Mouse (Mus musculus) megakaryocyte progenitor cell, adult 5-6 weeks (primary cell): Measurements from ENCODE around the gene Mgea5. TPM values are rescaled to one million over a fixed set of nuclear protein-coding genes. Genes with fewer than 3 reads are reported as not detected.
A peak's percentile ranks its signal among the peaks of the same experiment; 100 is the strongest.

Experiments
- ATAC-seq: replicated peaks from 2 replicates; pipeline ENCODE4 v1.8.0; 2016; ENCODE audit warnings: mild to moderate bottlenecking, moderate TSS enrichment, inconsistent platforms; ENCODE audit not compliant: poor library complexity
- total RNA-seq, 2 experiments: library from RNA; stranded (forward) in 1 of 2; stranded (reverse) in 1 of 2; fragments of 157-497, 149-512 nt in 1 of 2; fragments of 200-1000 nt in 1 of 2; gene quantifications; 2 replicates each; pipeline versions ENCODE4 v1.2.3 to v1.2.4; 2015 to 2017

Mgea5 gene
- total RNA-seq, 2 experiments from 2014 or later = 65.4 to 109 TPM

DNA sequence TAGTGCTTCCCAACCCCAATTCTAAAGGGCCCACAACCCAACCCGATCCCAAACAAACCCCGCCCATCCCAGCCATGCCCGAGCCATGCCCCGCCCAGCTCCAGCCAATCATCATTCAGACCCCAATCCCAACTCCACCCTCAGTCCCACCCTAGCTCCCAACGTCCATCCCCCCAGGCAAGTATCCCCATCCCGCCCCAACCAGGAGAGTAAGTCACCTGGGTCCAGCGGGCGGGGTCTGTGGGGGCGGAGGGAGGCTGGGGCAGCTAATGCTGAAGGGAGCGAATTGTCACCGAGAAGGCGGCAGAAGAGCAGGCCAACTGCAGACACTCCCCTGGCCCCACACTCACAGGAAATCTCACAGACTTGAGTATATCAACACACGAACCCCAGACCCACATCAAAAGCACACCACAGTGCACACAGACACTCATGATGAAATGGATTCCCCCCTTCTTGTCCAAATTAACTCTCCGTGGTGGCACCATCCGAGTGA lies 12.5 kb upstream of the Mgea5 start:
- ATAC-seq = no peak

DNA sequence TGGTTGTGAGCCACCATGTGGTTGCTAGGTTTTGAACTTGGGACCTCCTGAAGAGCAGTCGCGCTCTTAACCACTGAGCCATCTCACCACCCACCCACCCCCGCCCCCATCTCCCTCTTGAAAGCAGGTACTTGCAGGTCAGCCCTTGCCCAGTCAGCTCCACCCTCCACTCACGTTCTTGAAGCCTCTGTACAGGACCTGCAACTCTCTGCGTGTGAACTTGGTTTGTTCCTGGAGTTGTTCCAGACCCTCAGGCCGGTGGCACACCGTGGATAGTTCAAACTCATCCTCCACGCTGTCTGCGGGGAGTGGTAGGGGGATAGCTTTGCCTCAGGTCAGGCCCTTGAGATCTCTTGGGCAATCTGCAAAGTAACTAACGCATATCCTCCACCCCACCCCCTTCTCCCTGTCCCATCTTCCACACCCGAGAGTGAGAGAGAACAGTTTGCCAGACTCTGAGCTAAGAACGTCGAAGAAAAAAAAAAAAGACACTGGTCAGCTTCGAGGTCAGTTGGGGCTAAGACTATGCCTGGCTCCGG lies 11.8 kb upstream of the Mgea5 start:
- no peak for ATAC-seq

- no peak for ATAC-seq
Measured at GRCm38 (mm10) chr19:45794718-45795117, 11.1 kb upstream of the Mgea5 start.

DNA sequence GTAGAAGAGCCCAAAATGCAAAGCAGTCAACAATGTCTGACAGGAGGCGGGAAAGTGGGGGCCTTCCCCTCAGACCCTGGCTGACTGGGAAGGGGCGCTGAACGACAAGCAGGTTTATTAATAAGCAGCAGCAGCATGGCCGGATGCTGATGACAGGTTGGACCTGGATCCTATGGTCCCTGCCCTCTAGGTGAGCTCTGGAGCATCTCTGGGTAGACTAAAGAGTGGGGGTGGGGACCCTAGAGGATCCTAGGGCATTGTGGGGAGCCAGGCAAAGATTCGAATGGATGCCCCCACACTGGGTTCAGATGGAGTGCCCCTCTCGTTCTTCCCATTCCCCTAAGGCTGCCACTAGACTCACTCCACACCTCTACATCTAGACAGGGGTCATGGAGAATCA lies 8.8 kb upstream of the Mgea5 start:
- ATAC-seq = no peak

GRCm38 (mm10) chr19:45789888-45790874 lies 6.5 kb upstream of the Mgea5 start:
- ATAC-seq = peak; percentile 98

DNA sequence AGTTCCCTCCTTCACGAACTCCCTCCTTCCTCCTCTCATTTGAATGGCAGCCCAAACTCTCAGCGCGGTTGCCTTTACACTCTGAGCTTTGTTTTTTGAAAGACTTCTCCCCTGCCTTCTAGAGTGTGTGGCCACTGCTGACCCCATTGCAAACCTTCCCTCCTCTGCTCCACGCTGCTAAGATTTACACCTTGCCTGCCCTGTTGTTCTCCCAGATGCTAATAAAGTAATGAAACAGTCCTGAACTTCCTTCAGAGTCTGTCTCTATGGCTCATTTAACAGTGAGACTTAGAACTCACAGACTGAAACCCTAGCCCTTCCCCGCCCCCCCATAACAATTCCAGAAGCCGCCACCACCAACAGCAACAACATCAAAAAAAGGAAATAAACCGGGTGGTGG lies 5.7 kb upstream of the Mgea5 start:
- no peak for ATAC-seq

- ATAC-seq = no peak
Measured at GRCm38 (mm10) chr19:45788337-45788736, 4.7 kb upstream of the Mgea5 start.

DNA sequence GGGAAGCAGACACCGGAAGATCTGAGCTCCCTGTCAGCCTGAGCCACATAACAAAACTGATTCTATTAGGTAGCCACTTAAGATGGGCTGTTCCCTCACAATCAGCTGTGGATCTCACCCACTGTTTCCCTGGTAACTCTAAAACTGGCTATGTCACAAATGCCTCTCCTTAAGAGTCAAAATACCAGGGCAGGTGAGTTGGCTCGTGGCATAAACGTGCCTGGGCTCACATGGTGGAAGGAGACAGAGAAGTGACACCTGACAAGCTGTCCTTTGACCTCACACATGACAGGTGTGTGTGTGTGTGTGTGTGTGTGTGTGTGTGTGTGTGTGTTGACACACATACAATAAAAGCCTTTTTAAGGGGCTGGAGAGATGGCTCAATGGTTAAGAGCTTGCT lies 3.8 kb upstream of the Mgea5 start:
- no peak for ATAC-seq

- ATAC-seq = no peak
Measured at GRCm38 (mm10) chr19:45785470-45785869, 1.8 kb upstream of the Mgea5 start.

DNA sequence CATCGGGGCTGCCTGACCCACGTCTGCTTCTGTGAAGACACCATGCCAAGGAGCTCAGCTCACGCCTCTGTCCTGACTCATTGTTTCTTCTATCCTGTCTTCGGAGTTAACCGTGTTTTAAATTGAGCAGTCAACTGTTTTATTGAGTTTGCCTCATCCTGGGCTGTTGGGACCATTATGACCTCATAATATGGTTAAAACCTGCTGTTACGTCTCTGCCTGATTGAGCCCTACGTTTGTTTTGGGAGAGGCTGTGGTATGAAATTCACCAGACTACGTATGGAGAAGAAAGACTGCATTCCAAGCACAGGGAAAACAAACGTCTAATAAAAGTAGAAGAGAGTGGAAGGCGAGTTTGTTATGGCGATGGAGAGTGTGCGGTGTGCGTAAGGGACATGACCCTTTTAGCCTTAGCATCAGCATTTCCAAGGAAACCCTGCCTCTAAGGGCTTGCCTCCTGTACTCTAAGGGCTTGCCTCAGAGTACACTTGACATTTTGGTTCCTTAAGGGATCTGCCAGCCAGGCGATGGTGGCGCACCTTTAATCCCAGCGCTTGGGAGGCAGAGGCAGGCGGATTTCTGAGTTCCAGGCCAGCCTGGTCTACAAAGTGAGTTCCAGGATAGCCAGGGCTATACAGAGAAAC lies 418 bp upstream of the Mgea5 start:
- no peak for ATAC-seq

- peak; percentile 50 for ATAC-seq
Measured at GRCm38 (mm10) chr19:45782315-45783001, 1.2 kb downstream of the Mgea5 start.

GRCm38 (mm10) chr19:45781676-45782075 lies 2.0 kb downstream of the Mgea5 start:
- ATAC-seq = no peak

DNA sequence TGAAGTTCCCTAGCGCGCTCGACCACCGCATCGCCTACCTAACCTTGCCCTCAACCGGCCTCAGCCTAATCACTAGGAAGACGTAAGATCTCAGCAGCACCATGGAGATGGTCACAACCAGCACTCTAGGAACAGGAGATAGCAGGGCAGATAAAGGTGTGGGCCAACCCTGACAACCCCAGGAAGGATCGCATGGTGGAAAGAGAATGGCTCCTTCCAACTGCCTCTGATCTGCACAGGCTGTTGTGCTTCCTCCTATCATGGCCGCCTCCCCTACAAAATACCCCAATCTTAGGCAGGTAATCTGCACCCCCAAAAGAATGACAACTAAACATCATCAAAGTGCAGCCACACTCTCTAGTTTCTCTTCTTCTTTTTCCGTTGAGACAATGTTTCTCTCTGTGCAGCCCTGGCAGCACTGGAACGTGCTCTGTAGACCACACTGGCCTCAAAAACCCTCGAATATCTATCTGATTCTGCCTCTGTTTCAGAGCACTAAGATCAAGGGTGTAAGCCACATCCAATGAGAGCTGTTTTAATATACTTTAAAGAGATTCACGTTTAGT lies 3.2 kb downstream of the Mgea5 start:
- ATAC-seq = no peak

DNA sequence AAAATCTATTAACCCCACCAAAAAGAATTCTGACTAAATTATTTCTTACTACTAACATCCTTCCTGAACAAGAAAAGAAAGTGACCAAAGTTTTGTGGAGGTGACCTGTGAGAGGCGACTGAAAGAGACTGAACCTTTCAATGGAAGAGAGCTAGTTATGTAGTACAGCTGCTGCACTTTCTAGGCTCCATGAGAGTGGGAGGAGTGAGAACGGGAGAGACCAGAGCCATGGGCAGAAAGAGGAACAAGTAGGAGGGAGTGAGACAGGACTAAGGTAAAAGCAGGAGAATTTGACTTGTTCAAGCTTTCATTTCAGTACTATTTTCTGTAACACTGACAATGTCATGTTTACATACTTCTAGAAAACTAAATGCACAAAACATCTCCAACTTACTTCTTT lies 8.2 kb downstream of the Mgea5 start:
- no peak for ATAC-seq

- ATAC-seq = no peak
Measured at GRCm38 (mm10) chr19:45771501-45771900, 12.1 kb downstream of the Mgea5 start.

GRCm38 (mm10) chr19:45760810-45761209 lies 22.8 kb downstream of the Mgea5 start:
- ATAC-seq = no peak

GRCm38 (mm10) chr19:45758671-45759070 lies 25.0 kb downstream of the Mgea5 start:
- ATAC-seq = no peak

GRCm38 (mm10) chr19:45753551-45753950 lies 30.1 kb downstream of the Mgea5 start:
- ATAC-seq = no peak

DNA sequence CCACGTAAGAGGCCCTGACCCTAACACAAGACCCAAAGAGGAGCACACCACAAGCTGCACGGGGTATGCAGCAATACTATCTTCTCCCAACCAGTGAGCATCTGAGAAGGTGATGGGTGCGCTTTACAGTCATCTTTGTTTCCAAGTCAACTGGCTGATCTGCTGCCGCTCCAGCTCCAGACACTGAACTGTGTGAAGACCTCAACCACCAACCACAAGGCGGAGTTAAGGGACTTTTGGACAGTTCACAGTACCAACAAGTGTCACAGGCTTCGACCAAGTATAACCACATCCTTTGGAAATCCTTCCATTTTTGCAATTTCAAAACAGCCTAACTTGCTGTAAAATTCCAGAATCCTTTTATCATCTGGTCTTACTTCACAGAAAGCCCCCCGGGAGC lies 31.8 kb downstream of the Mgea5 start:
- no peak for ATAC-seq

DNA sequence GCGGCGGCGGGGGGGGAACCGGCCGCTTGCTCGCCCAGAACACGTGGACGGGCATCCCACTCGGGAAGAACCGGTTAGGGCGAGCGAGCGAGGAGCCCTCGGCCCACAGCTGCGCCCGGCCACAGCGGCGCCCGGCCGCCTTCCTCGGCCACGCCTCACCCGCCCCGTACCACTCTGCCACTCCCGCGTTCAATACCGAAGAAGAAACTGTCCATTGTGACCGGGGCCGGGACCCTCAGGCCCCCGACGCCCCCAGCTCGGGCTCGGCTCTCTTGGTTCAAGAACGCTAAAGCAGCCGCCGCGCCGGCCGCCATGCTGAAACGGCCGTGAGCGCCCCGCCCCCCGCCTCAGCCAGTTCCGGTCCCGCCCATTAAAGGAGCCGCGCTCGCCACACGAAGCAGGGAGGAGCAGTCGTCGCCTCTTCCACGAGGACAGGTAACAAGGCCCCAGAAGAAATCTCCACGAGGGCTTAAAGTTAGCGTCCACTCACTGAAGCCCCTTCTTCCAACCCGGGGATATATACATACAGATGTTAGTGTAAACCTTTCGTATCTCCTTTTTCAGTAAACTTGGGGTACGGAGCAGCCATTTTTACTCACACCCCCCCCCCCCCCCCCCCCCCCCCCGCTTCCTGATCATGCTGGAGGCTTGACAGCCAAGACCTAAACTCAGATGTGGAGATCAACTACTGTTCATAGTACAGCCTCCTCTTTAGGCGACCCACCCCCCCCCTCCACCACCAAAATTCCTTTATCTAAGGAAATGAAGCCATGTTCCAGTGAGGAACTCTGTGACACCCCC lies 34.2 kb downstream of the Mgea5 start, which contains the start of gene Npm3:
Npm3 (minus strand) TSS at position 349 of the 801 bp plus-strand sequence.
- peak; percentile 74 for ATAC-seq
